Mouse (Mus musculus): ENCODE measurements around the gene Gpr68. TPM values are rescaled to one million over a fixed set of nuclear protein-coding genes. Genes with fewer than 3 reads are reported as not detected.

Gpr68 gene
- polyA plus RNA-seq, 1 experiment from 2014 or later, result 0.36 TPM

GRCm38 (mm10) chr12:100856337-100856736, 51.7 kb downstream of the Gpr68 start:
- Histone ChIP-seq H3K4me3 (no peak overlapping the region), H3K9me3 (no peaks in the 10 kb centered on the region), H3K27me3 (ENCODE audit: poor library complexity, severe bottlenecking) (no peaks in the 10 kb centered on the region), H3K27ac (no peak overlapping the region), H3K4me1 (no peaks in the 10 kb centered on the region), H3K36me3 (replicated peaks) (no peaks in the 10 kb centered on the region)
- DNase-seq (ENCODE audit: extremely low spot score, low spot score), result no peak
- 85% methylated on average over 2 of the region's 2 CpGs for WGBS

DNA sequence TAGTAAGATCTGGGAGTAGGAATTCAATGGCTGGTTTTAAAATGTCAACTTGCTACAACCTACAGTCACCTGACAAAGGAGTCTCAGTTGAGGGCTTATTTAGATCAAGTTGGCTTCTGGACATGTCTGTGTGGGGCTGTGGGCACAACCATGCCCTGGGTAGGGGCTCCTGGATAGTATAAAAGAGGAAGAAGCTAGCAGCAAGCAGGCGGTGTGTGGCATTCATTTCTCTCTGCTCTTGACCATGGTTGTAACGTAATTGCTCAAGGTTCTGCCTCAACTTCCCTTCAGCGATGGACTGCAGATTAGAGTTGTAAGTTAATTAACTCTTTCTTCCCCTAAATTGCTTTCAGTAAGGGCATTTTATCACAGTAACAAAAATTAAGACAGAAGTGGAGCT, 55.6 kb downstream of the Gpr68 start:
- Histone ChIP-seq H3K9me3 (no peaks in the 10 kb centered on the region), H3K27me3 (ENCODE audit: poor library complexity, severe bottlenecking) (no peaks in the 10 kb centered on the region), H3K4me3 (no peak overlapping the region), H3K27ac (no peak overlapping the region), H3K36me3 (replicated peaks) (no peaks in the 10 kb centered on the region), H3K4me1 (no peaks in the 10 kb centered on the region)
- WGBS, result 91% methylated on average over 3 of the region's 3 CpGs
- no peak for DNase-seq (ENCODE audit: extremely low spot score, low spot score)

DNA sequence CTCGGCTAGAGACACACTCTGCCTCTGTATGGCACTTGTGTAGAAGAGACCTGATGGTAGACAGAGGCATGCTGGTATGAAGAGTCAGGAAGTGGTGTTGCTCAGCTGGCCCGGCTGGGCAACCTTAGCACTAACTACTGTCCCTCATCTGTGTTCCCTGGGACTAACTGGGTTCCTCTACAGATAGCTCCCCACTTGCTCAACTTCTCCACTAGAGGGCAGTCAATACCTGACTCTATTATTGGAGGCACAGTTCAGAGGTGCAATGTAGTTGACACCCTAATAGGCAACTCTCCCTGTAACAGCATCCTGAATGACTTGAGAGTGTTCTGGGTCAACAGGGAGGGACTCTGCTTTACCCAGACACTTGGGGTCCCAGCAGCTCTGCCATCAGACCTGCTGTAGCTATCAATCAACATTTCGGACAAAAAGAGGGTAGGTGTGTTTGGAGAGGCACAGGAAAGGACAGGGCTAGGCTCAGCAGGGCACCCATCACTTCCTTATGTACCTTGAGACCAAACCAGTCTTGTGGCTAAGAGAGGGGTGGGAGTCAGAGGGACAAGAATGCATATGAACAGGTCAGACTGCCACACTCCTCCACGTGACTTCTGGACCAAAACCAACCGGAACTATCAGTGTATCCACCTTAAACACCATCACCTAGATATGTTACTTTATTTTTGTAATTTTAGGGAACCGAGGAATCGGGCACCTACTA, 58.4 kb downstream of the Gpr68 start:
- no peak overlapping the region for H3K27ac ChIP-seq
- peak; percentile 32 for DNase-seq (ENCODE audit: extremely low spot score, low spot score)
- 80% methylated on average over 7 of the region's 7 CpGs for WGBS
- no peaks in the 10 kb centered on the region for H3K9me3 ChIP-seq
- no peaks in the 10 kb centered on the region for H3K36me3 ChIP-seq (replicated peaks)
- no peaks in the 10 kb centered on the region for H3K27me3 ChIP-seq (ENCODE audit: poor library complexity, severe bottlenecking)
- H3K4me1 ChIP-seq, result no peaks in the 10 kb centered on the region
- no peak overlapping the region for H3K4me3 ChIP-seq

- Histone ChIP-seq H3K27ac (no peak overlapping the region), H3K4me1 (no peaks in the 10 kb centered on the region), H3K36me3 (replicated peaks) (no peaks in the 10 kb centered on the region), H3K27me3 (ENCODE audit: poor library complexity, severe bottlenecking) (no peaks in the 10 kb centered on the region), H3K4me3 (no peak overlapping the region), H3K9me3 (no peaks in the 10 kb centered on the region)
- 90% methylated on average over 11 of the region's 11 CpGs for WGBS
- no peak for DNase-seq (ENCODE audit: extremely low spot score, low spot score)
Observed at GRCm38 (mm10) chr12:100847437-100848080, 60.4 kb downstream of the Gpr68 start.

- H3K9me3 ChIP-seq, result no peaks in the 10 kb centered on the region
- no peak overlapping the region for H3K4me3 ChIP-seq
- H3K27ac ChIP-seq, result no peak overlapping the region
- no peak for DNase-seq (ENCODE audit: extremely low spot score, low spot score)
- WGBS, result 45% methylated on average over 1 of the region's 1 CpGs
- no peaks in the 10 kb centered on the region for H3K4me1 ChIP-seq
- no peaks in the 10 kb centered on the region for H3K27me3 ChIP-seq (ENCODE audit: poor library complexity, severe bottlenecking)
- no peaks in the 10 kb centered on the region for H3K36me3 ChIP-seq (replicated peaks)
Observed at GRCm38 (mm10) chr12:100846566-100846965, 61.4 kb downstream of the Gpr68 start.

DNA sequence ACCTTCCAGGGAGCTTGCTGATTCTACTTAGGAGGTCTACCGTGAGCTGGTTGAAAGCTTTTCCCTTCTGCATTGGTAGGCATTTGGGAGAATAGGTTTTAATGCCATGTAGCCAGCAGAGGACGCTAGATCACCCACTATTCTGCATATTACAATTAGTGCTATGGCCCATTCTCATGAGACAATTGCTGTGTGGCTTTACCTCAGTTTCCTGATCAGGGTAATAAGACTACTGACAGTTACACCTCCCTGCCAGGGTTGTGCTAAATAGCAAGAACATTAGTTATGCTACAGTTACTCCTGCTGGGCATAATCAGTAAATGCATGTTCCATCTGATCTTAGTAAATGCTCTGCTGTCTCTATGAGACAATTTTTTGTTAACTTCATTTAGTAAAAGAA, 62.2 kb downstream of the Gpr68 start:
- H3K36me3 ChIP-seq (replicated peaks), result no peaks in the 10 kb centered on the region
- no peak overlapping the region for H3K4me3 ChIP-seq
- WGBS, result 33% methylated on average over 2 of the region's 2 CpGs
- H3K4me1 ChIP-seq, result no peaks in the 10 kb centered on the region
- no peak overlapping the region for H3K27ac ChIP-seq
- no peaks in the 10 kb centered on the region for H3K9me3 ChIP-seq
- DNase-seq (ENCODE audit: extremely low spot score, low spot score), result no peak
- H3K27me3 ChIP-seq (ENCODE audit: poor library complexity, severe bottlenecking), result no peaks in the 10 kb centered on the region

DNA sequence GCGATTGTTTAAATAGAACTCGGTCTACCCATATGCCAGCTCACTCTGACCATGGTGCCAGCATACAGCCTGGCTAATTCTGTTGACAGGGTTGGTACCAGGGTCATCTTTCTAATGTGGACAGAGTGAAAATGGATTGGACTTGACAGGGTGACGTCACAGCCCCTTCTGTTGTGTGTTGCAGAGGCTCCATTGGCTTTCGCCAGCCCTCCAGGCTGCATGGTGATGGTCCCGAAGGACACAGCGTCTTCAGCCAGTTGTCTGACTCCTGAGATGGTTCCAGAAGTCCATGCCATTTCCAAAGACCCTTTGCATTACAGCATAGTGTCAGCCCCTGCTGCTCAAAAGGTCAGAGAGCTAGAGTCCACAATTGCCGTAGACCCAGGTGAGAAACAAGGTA, 63.5 kb downstream of the Gpr68 start:
- DNase-seq (ENCODE audit: extremely low spot score, low spot score), result no peak
- Histone ChIP-seq H3K36me3 (replicated peaks) (no peaks in the 10 kb centered on the region), H3K9me3 (no peaks in the 10 kb centered on the region), H3K27me3 (ENCODE audit: poor library complexity, severe bottlenecking) (no peaks in the 10 kb centered on the region), H3K27ac (no peak overlapping the region), H3K4me1 (no peaks in the 10 kb centered on the region), H3K4me3 (no peak overlapping the region)
- WGBS, result 88% methylated on average over 7 of the region's 7 CpGs

- Histone ChIP-seq H3K27me3 (ENCODE audit: poor library complexity, severe bottlenecking) (no peaks in the 10 kb centered on the region), H3K27ac (no peak overlapping the region), H3K4me1 (no peaks in the 10 kb centered on the region), H3K36me3 (replicated peaks) (no peaks in the 10 kb centered on the region), H3K9me3 (no peaks in the 10 kb centered on the region), H3K4me3 (no peak overlapping the region)
- WGBS, result 83% methylated on average over 4 of the region's 4 CpGs
- no peak for DNase-seq (ENCODE audit: extremely low spot score, low spot score)
Observed at GRCm38 (mm10) chr12:100843171-100843570, 64.8 kb downstream of the Gpr68 start.

DNA sequence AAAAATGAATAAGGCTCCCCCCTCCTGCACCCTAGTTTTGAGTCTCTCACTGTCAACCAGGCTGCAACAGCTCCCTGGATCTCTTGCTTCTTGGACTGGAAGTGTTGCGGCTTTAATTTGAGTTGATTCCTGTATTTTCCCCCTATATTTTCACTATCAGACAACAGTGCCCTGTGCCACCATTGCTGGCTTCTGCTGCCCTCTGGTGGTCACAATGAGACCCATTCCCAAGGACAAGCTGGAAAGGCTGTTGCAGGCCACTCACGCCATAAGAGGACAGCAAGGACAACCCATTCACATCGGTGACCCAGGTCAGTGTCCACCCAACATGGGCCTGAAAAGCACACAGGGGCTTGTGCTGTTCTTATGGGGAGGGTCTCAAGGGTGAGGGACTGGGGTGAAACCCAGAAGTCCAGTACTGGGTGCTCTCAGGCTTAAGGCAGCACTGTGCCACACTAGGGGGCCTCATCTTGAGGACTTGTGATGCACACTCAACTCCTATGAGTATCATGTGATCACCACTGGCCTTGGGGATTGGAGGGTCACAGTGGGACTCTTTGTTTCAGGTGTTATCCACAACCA, 66.7 kb downstream of the Gpr68 start:
- Histone ChIP-seq H3K27me3 (ENCODE audit: poor library complexity, severe bottlenecking) (peaks cover 7% of the 10 kb centered on the region; the same call in 1 of the 2 replicates), H3K4me1 (no peaks in the 10 kb centered on the region), H3K27ac (no peak overlapping the region), H3K4me3 (no peak overlapping the region), H3K9me3 (no peaks in the 10 kb centered on the region), H3K36me3 (replicated peaks) (no peaks in the 10 kb centered on the region)
- 31% methylated on average over 3 of the region's 3 CpGs for WGBS
- peak; percentile 82 for DNase-seq (ENCODE audit: extremely low spot score, low spot score)

GRCm38 (mm10) chr12:100839926-100840325, 68.1 kb downstream of the Gpr68 start:
- no peak overlapping the region for H3K27ac ChIP-seq
- H3K4me1 ChIP-seq, result no peaks in the 10 kb centered on the region
- 82% methylated on average over 6 of the region's 6 CpGs for WGBS
- no peaks in the 10 kb centered on the region for H3K9me3 ChIP-seq
- H3K4me3 ChIP-seq, result no peak overlapping the region
- peaks cover 12% of the 10 kb centered on the region for H3K27me3 ChIP-seq (ENCODE audit: poor library complexity, severe bottlenecking)
- DNase-seq (ENCODE audit: extremely low spot score, low spot score), result no peak
- no peaks in the 10 kb centered on the region for H3K36me3 ChIP-seq (replicated peaks)

DNA sequence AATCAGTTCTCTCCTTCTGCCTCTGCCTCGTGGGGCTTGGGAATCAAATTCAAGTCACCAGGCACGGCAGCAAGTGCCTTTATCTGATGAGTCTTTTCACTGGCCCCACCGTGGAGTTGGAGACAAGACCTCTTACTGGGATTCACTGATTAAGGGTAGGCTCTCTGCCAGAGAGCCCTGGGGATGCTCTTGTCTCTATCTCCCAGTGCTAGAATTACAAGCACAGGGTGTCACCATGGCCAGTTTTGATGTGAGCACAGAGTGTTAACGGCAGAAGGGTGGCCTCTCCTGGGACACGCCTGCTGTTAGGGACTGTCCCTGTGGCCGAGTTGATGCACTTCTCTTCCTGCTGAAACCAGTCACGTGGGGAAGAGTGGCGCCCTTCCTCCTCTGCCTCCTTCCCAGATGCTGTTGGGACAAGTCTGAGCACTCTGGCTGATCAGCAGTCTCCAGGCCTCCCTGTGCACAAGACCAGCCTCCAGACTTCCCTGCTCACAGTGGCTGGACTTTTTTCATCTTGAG, 68.9 kb downstream of the Gpr68 start:
- WGBS, result 38% methylated on average over 8 of the region's 8 CpGs

DNA sequence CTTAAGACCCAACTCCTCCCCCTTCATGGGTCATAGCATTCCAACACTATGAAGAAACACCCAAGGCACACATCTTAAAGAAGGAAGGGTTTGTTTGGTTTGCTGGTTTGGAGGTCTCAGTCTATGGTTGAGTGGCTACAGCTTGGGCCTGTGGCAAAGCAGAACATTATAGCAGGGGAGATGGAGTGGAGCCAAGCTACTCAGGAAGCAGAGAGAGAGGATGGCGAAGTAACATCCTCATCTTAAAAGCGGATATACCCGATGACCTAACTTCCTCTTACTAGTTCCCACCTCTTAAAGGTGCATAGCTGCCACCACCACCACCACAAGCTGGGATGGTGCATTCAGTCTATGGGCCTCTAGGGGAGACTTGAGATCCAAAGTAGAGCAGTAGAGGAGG, 70.8 kb downstream of the Gpr68 start:
- no peak for DNase-seq (ENCODE audit: extremely low spot score, low spot score)
- H3K9me3 ChIP-seq, result no peaks in the 10 kb centered on the region
- peaks cover 1% of the 10 kb centered on the region for H3K4me1 ChIP-seq
- peaks cover 40% of the 10 kb centered on the region for H3K27me3 ChIP-seq (ENCODE audit: poor library complexity, severe bottlenecking)
- no peak overlapping the region for H3K4me3 ChIP-seq
- H3K36me3 ChIP-seq (replicated peaks), result no peaks in the 10 kb centered on the region
- H3K27ac ChIP-seq, result no peak overlapping the region
- 83% methylated on average over 3 of the region's 3 CpGs for WGBS

More for the DNA sequence above, 68.9 kb downstream of the Gpr68 start:
- no peak for DNase-seq (ENCODE audit: extremely low spot score, low spot score)
- no peaks in the 10 kb centered on the region for H3K36me3 ChIP-seq (replicated peaks)
- no peaks in the 10 kb centered on the region for H3K9me3 ChIP-seq
- no peak overlapping the region for H3K27ac ChIP-seq
- H3K4me3 ChIP-seq, result no peak overlapping the region
- H3K4me1 ChIP-seq, result no peaks in the 10 kb centered on the region
- peaks cover 20% of the 10 kb centered on the region for H3K27me3 ChIP-seq (ENCODE audit: poor library complexity, severe bottlenecking)

Measured in forebrain, embryonic 10.5 days (tissue).